Mouse (Mus musculus): ENCODE measurements at regions not wholly inside any gene's neighbourhood (a gene's known extent, or its start where the extent isn't known, plus 50 kb on each side); places are given as distances from the start of the nearest gene placed in this dataset.

GRCm38 (mm10) chr13:110944061-110944460 is 310.8 kb upstream of the Actbl2 start:
- Histone ChIP-seq H3K4me2 (no peak overlapping the region), H3K27ac (replicated peaks) (no peak overlapping the region), H3K27me3 (no peaks in the 10 kb centered on the region), H3K4me3 (replicated peaks) (no peak overlapping the region), H3K36me3 (replicated peaks) (no peaks in the 10 kb centered on the region), H3K4me1 (replicated peaks) (no peaks in the 10 kb centered on the region), H3K9ac (no peak overlapping the region), H3K9me3 (replicated peaks) (no peaks in the 10 kb centered on the region)
- ATAC-seq (ENCODE audit: insufficient read depth): no peak
- WGBS (ENCODE audit: insufficient replicate concordance): 27% methylated on average over 4 of the region's 4 CpGs

GRCm38 (mm10) chr13:110944683-110945082 is 310.1 kb upstream of the Actbl2 start:
- Histone ChIP-seq H3K9me3 (replicated peaks) (no peaks in the 10 kb centered on the region), H3K4me1 (replicated peaks) (no peaks in the 10 kb centered on the region), H3K4me3 (replicated peaks) (no peak overlapping the region), H3K27me3 (no peaks in the 10 kb centered on the region), H3K27ac (replicated peaks) (no peak overlapping the region), H3K9ac (no peak overlapping the region), H3K4me2 (no peak overlapping the region), H3K36me3 (replicated peaks) (no peaks in the 10 kb centered on the region)
- WGBS (ENCODE audit: insufficient replicate concordance): 61% methylated on average over 5 of the region's 5 CpGs
- no peak for ATAC-seq (ENCODE audit: insufficient read depth)

- no peak overlapping the region for H3K4me3 ChIP-seq (replicated peaks)
- H3K27me3 ChIP-seq: no peaks in the 10 kb centered on the region
- ATAC-seq (ENCODE audit: insufficient read depth): no peak
- WGBS (ENCODE audit: insufficient replicate concordance): 22% methylated on average over 5 of the region's 5 CpGs
- H3K4me2 ChIP-seq: no peak overlapping the region
- no peaks in the 10 kb centered on the region for H3K4me1 ChIP-seq (replicated peaks)
- H3K27ac ChIP-seq (replicated peaks): no peak overlapping the region
- no peak overlapping the region for H3K9ac ChIP-seq
- H3K36me3 ChIP-seq (replicated peaks): no peaks in the 10 kb centered on the region
- no peaks in the 10 kb centered on the region for H3K9me3 ChIP-seq (replicated peaks)
Measured at GRCm38 (mm10) chr13:110960212-110960611, 294.6 kb upstream of the Actbl2 start.

- no peak overlapping the region for H3K27ac ChIP-seq (replicated peaks)
- no peak for ATAC-seq (ENCODE audit: insufficient read depth)
- H3K36me3 ChIP-seq (replicated peaks): no peaks in the 10 kb centered on the region
- H3K4me2 ChIP-seq: no peak overlapping the region
- no peak overlapping the region for H3K9ac ChIP-seq
- no peak overlapping the region for H3K4me3 ChIP-seq (replicated peaks)
- H3K4me1 ChIP-seq (replicated peaks): no peaks in the 10 kb centered on the region
- H3K9me3 ChIP-seq (replicated peaks): no peaks in the 10 kb centered on the region
- WGBS (ENCODE audit: insufficient replicate concordance): 22% methylated on average over 8 of the region's 8 CpGs
- H3K27me3 ChIP-seq: no peaks in the 10 kb centered on the region
Measured at GRCm38 (mm10) chr13:110967109-110967508, 287.7 kb upstream of the Actbl2 start.

- no peak overlapping the region for H3K4me2 ChIP-seq
- no peaks in the 10 kb centered on the region for H3K4me1 ChIP-seq (replicated peaks)
- peak; percentile 40; the same call in 1 of the 2 replicates for ATAC-seq (ENCODE audit: insufficient read depth)
- no peaks in the 10 kb centered on the region for H3K27me3 ChIP-seq
- H3K9ac ChIP-seq: no peak overlapping the region
- WGBS (ENCODE audit: insufficient replicate concordance): 29% methylated on average over 5 of the region's 5 CpGs
- no peaks in the 10 kb centered on the region for H3K36me3 ChIP-seq (replicated peaks)
- H3K9me3 ChIP-seq (replicated peaks): no peaks in the 10 kb centered on the region
- no peak overlapping the region for H3K4me3 ChIP-seq (replicated peaks)
- H3K27ac ChIP-seq (replicated peaks): no peak overlapping the region
Measured at GRCm38 (mm10) chr13:110967626-110968506, 286.9 kb upstream of the Actbl2 start.

GRCm38 (mm10) chr13:110968507-110968905 is 286.3 kb upstream of the Actbl2 start:
- H3K4me1 ChIP-seq (replicated peaks): no peaks in the 10 kb centered on the region
- no peak overlapping the region for H3K27ac ChIP-seq (replicated peaks)
- 38% methylated on average over 7 of the region's 7 CpGs for WGBS (ENCODE audit: insufficient replicate concordance)
- no peaks in the 10 kb centered on the region for H3K27me3 ChIP-seq
- H3K9me3 ChIP-seq (replicated peaks): no peaks in the 10 kb centered on the region
- H3K4me3 ChIP-seq (replicated peaks): no peak overlapping the region
- ATAC-seq (ENCODE audit: insufficient read depth): no peak
- H3K9ac ChIP-seq: no peak overlapping the region
- no peak overlapping the region for H3K4me2 ChIP-seq
- H3K36me3 ChIP-seq (replicated peaks): no peaks in the 10 kb centered on the region

GRCm38 (mm10) chr13:110977379-110977778 is 277.4 kb upstream of the Actbl2 start:
- Histone ChIP-seq H3K9me3 (replicated peaks) (no peaks in the 10 kb centered on the region), H3K36me3 (replicated peaks) (no peaks in the 10 kb centered on the region), H3K4me1 (replicated peaks) (no peaks in the 10 kb centered on the region), H3K4me3 (replicated peaks) (no peak overlapping the region), H3K27me3 (no peaks in the 10 kb centered on the region), H3K27ac (replicated peaks) (no peak overlapping the region), H3K4me2 (no peak overlapping the region), H3K9ac (no peak overlapping the region)
- WGBS (ENCODE audit: insufficient replicate concordance): 59% methylated on average over 5 of the region's 5 CpGs
- ATAC-seq (ENCODE audit: insufficient read depth): no peak

- Histone ChIP-seq H3K4me1 (replicated peaks) (no peaks in the 10 kb centered on the region), H3K27me3 (no peaks in the 10 kb centered on the region), H3K4me3 (replicated peaks) (no peak overlapping the region), H3K36me3 (replicated peaks) (no peaks in the 10 kb centered on the region), H3K9me3 (replicated peaks) (no peaks in the 10 kb centered on the region), H3K27ac (replicated peaks) (no peak overlapping the region), H3K9ac (no peak overlapping the region), H3K4me2 (no peak overlapping the region)
- no peak for ATAC-seq (ENCODE audit: insufficient read depth)
- 60% methylated on average over 3 of the region's 3 CpGs for WGBS (ENCODE audit: insufficient replicate concordance)
Measured at GRCm38 (mm10) chr13:110978022-110978421, 276.8 kb upstream of the Actbl2 start.

GRCm38 (mm10) chr13:110990677-110991076 is 264.1 kb upstream of the Actbl2 start:
- H3K4me2 ChIP-seq: no peak overlapping the region
- no peaks in the 10 kb centered on the region for H3K27me3 ChIP-seq
- H3K9me3 ChIP-seq (replicated peaks): no peaks in the 10 kb centered on the region
- WGBS (ENCODE audit: insufficient replicate concordance): 79% methylated on average over 2 of the region's 2 CpGs
- ATAC-seq (ENCODE audit: insufficient read depth): no peak
- no peaks in the 10 kb centered on the region for H3K4me1 ChIP-seq (replicated peaks)
- no peak overlapping the region for H3K4me3 ChIP-seq (replicated peaks)
- H3K27ac ChIP-seq (replicated peaks): no peak overlapping the region
- H3K36me3 ChIP-seq (replicated peaks): no peaks in the 10 kb centered on the region
- H3K9ac ChIP-seq: no peak overlapping the region

- no peaks in the 10 kb centered on the region for H3K4me1 ChIP-seq (replicated peaks)
- no peak overlapping the region for H3K27ac ChIP-seq (replicated peaks)
- H3K9me3 ChIP-seq (replicated peaks): no peaks in the 10 kb centered on the region
- no peaks in the 10 kb centered on the region for H3K27me3 ChIP-seq
- H3K4me2 ChIP-seq: no peak overlapping the region
- H3K4me3 ChIP-seq (replicated peaks): no peak overlapping the region
- no peak overlapping the region for H3K9ac ChIP-seq
- no peaks in the 10 kb centered on the region for H3K36me3 ChIP-seq (replicated peaks)
- ATAC-seq (ENCODE audit: insufficient read depth): no peak
- WGBS (ENCODE audit: insufficient replicate concordance): 55% methylated on average over 2 of the region's 2 CpGs
Measured at GRCm38 (mm10) chr13:110991121-110991520, 263.7 kb upstream of the Actbl2 start.

- no peak overlapping the region for H3K9ac ChIP-seq
- ATAC-seq (ENCODE audit: insufficient read depth): no peak
- H3K36me3 ChIP-seq (replicated peaks): no peaks in the 10 kb centered on the region
- H3K9me3 ChIP-seq (replicated peaks): no peaks in the 10 kb centered on the region
- no peak overlapping the region for H3K4me2 ChIP-seq
- H3K27ac ChIP-seq (replicated peaks): no peak overlapping the region
- WGBS (ENCODE audit: insufficient replicate concordance): 76% methylated on average over 3 of the region's 3 CpGs
- no peaks in the 10 kb centered on the region for H3K4me1 ChIP-seq (replicated peaks)
- no peak overlapping the region for H3K4me3 ChIP-seq (replicated peaks)
- H3K27me3 ChIP-seq: no peaks in the 10 kb centered on the region
Measured at GRCm38 (mm10) chr13:110994596-110994995, 260.2 kb upstream of the Actbl2 start.

GRCm38 (mm10) chr13:111002670-111003069 is 252.1 kb upstream of the Actbl2 start:
- Histone ChIP-seq H3K4me2 (no peak overlapping the region), H3K9me3 (replicated peaks) (no peaks in the 10 kb centered on the region), H3K36me3 (replicated peaks) (no peaks in the 10 kb centered on the region), H3K4me3 (replicated peaks) (no peak overlapping the region), H3K27me3 (no peaks in the 10 kb centered on the region), H3K4me1 (replicated peaks) (no peaks in the 10 kb centered on the region), H3K9ac (no peak overlapping the region), H3K27ac (replicated peaks) (no peak overlapping the region)
- WGBS (ENCODE audit: insufficient replicate concordance): 60% methylated on average over 4 of the region's 4 CpGs
- no peak for ATAC-seq (ENCODE audit: insufficient read depth)
